Mouse (Mus musculus): ENCODE measurements around the gene Id1. TPM values are rescaled to one million over a fixed set of nuclear protein-coding genes. Genes with fewer than 3 reads are reported as not detected.

Gene Id1
- polyA plus RNA-seq, 1 experiment from 2014 or later: 228 TPM

- H3K27ac ChIP-seq (replicated peaks): no peak overlapping the region
- no peak overlapping the region for H3K9ac ChIP-seq (ENCODE audit: low read length)
- no peaks in the 10 kb centered on the region for H3K27me3 ChIP-seq (ENCODE audit: control insufficient read depth, insufficient read depth, low read length)
- ATAC-seq (ENCODE audit: low FRiP score, low TSS enrichment) (no peak), DNase-seq (ENCODE audit: low spot score) (no peak)
- H3K9me3 ChIP-seq (ENCODE audit: control insufficient read depth, low read length): no peaks in the 10 kb centered on the region
- H3K4me1 ChIP-seq (replicated peaks; ENCODE audit: control insufficient read depth, insufficient read depth): no peaks in the 10 kb centered on the region
- WGBS: 72% methylated on average over 2 of the region's 2 CpGs
- no peak overlapping the region for H3K4me2 ChIP-seq (replicated peaks; ENCODE audit: low read depth)
- no peak for TF ChIP-seq CTCF (IDR thresholded peaks at IDR 0.05; ENCODE audit: low read depth)
- peaks cover under 1% of the 10 kb centered on the region; the same call in 1 of the 2 replicates for H3K36me3 ChIP-seq (ENCODE audit: control insufficient read depth, insufficient read depth, low read length)
- no peak overlapping the region for H3K4me3 ChIP-seq (ENCODE audit: low read depth, low read length)
Measured at GRCm38 (mm10) chr2:152776435-152776834, 40.4 kb downstream of the Id1 start.

GRCm38 (mm10) chr2:152777081-152777480, 41.0 kb downstream of the Id1 start:
- H3K9ac ChIP-seq (ENCODE audit: low read length): no peak overlapping the region
- H3K27ac ChIP-seq (replicated peaks): no peak overlapping the region
- H3K4me2 ChIP-seq (replicated peaks; ENCODE audit: low read depth): no peak overlapping the region
- peaks cover 5% of the 10 kb centered on the region for H3K36me3 ChIP-seq (ENCODE audit: control insufficient read depth, insufficient read depth, low read length)
- no peaks in the 10 kb centered on the region for H3K27me3 ChIP-seq (ENCODE audit: control insufficient read depth, insufficient read depth, low read length)
- ATAC-seq (ENCODE audit: low FRiP score, low TSS enrichment) (no peak), DNase-seq (ENCODE audit: low spot score) (no peak)
- H3K4me1 ChIP-seq (replicated peaks; ENCODE audit: control insufficient read depth, insufficient read depth): no peaks in the 10 kb centered on the region
- no peak for TF ChIP-seq EP300 (optimal IDR thresholded peaks at IDR 0.05)
- no peak for TF ChIP-seq CTCF (IDR thresholded peaks at IDR 0.05; ENCODE audit: low read depth)
- no peaks in the 10 kb centered on the region for H3K9me3 ChIP-seq (ENCODE audit: control insufficient read depth, low read length)
- 85% methylated on average over 3 of the region's 3 CpGs for WGBS
- H3K4me3 ChIP-seq (ENCODE audit: low read depth, low read length): no peak overlapping the region

- H3K36me3 ChIP-seq (ENCODE audit: control insufficient read depth, insufficient read depth, low read length): peaks cover 5% of the 10 kb centered on the region
- no peak for ATAC-seq (ENCODE audit: low FRiP score, low TSS enrichment)
- H3K27me3 ChIP-seq (ENCODE audit: control insufficient read depth, insufficient read depth, low read length): no peaks in the 10 kb centered on the region
- H3K4me3 ChIP-seq (ENCODE audit: low read depth, low read length): no peak overlapping the region
- no peaks in the 10 kb centered on the region for H3K9me3 ChIP-seq (ENCODE audit: control insufficient read depth, low read length)
- TF ChIP-seq CTCF (IDR thresholded peaks at IDR 0.05; ENCODE audit: low read depth) (no peak), EP300 (optimal IDR thresholded peaks at IDR 0.05) (no peak)
- DNase-seq (ENCODE audit: low spot score): no peak
- 81% methylated on average over 2 of the region's 2 CpGs for WGBS
- H3K4me1 ChIP-seq (replicated peaks; ENCODE audit: control insufficient read depth, insufficient read depth): peaks cover 4% of the 10 kb centered on the region; the same call in 1 of the 2 replicates
- H3K4me2 ChIP-seq (replicated peaks; ENCODE audit: low read depth): no peak overlapping the region
- H3K27ac ChIP-seq (replicated peaks): no peak overlapping the region
- no peak overlapping the region for H3K9ac ChIP-seq (ENCODE audit: low read length)
Measured at GRCm38 (mm10) chr2:152780466-152780865, 44.4 kb downstream of the Id1 start.

GRCm38 (mm10) chr2:152781031-152781711, 45.1 kb downstream of the Id1 start:
- ATAC-seq (ENCODE audit: low FRiP score, low TSS enrichment): no peak; the same call in 1 of the 2 replicates
- H3K9me3 ChIP-seq (ENCODE audit: control insufficient read depth, low read length): no peaks in the 10 kb centered on the region
- TF ChIP-seq CTCF (IDR thresholded peaks at IDR 0.05; ENCODE audit: low read depth) (no peak), EP300 (optimal IDR thresholded peaks at IDR 0.05) (no peak)
- no peak overlapping the region for H3K27ac ChIP-seq (replicated peaks)
- no peak overlapping the region for H3K4me2 ChIP-seq (replicated peaks; ENCODE audit: low read depth)
- peaks cover 8% of the 10 kb centered on the region; the same call in 1 of the 2 replicates for H3K4me1 ChIP-seq (replicated peaks; ENCODE audit: control insufficient read depth, insufficient read depth)
- no peak for DNase-seq (ENCODE audit: low spot score)
- 87% methylated on average over 3 of the region's 3 CpGs for WGBS
- H3K4me3 ChIP-seq (ENCODE audit: low read depth, low read length): no peak overlapping the region
- H3K36me3 ChIP-seq (ENCODE audit: control insufficient read depth, insufficient read depth, low read length): peaks cover 5% of the 10 kb centered on the region
- no peak overlapping the region for H3K9ac ChIP-seq (ENCODE audit: low read length)
- H3K27me3 ChIP-seq (ENCODE audit: control insufficient read depth, insufficient read depth, low read length): no peaks in the 10 kb centered on the region

GRCm38 (mm10) chr2:152782656-152783055, 46.6 kb downstream of the Id1 start:
- ATAC-seq (ENCODE audit: low FRiP score, low TSS enrichment): no peak
- Histone ChIP-seq H3K4me2 (replicated peaks; ENCODE audit: low read depth) (no peak overlapping the region), H3K4me3 (ENCODE audit: low read depth, low read length) (no peak overlapping the region), H3K27ac (replicated peaks) (no peak overlapping the region), H3K36me3 (ENCODE audit: control insufficient read depth, insufficient read depth, low read length) (peaks cover 5% of the 10 kb centered on the region), H3K9ac (ENCODE audit: low read length) (no peak overlapping the region), H3K4me1 (replicated peaks; ENCODE audit: control insufficient read depth, insufficient read depth) (peaks cover 8% of the 10 kb centered on the region; the same call in 1 of the 2 replicates), H3K27me3 (ENCODE audit: control insufficient read depth, insufficient read depth, low read length) (no peaks in the 10 kb centered on the region), H3K9me3 (ENCODE audit: control insufficient read depth, low read length) (no peaks in the 10 kb centered on the region)
- no peak for TF ChIP-seq CTCF (IDR thresholded peaks at IDR 0.05; ENCODE audit: low read depth)
- TF ChIP-seq EP300 (optimal IDR thresholded peaks at IDR 0.05): no peak
- no peak for DNase-seq (ENCODE audit: low spot score)
- WGBS: 66% methylated on average over 5 of the region's 5 CpGs

- Histone ChIP-seq H3K27ac (replicated peaks) (no peak overlapping the region), H3K4me2 (replicated peaks; ENCODE audit: low read depth) (no peak overlapping the region), H3K9me3 (ENCODE audit: control insufficient read depth, low read length) (no peaks in the 10 kb centered on the region), H3K9ac (ENCODE audit: low read length) (no peak overlapping the region), H3K36me3 (ENCODE audit: control insufficient read depth, insufficient read depth, low read length) (peaks cover 5% of the 10 kb centered on the region), H3K4me3 (ENCODE audit: low read depth, low read length) (no peak overlapping the region), H3K4me1 (replicated peaks; ENCODE audit: control insufficient read depth, insufficient read depth) (peaks cover 8% of the 10 kb centered on the region; the same call in 1 of the 2 replicates), H3K27me3 (ENCODE audit: control insufficient read depth, insufficient read depth, low read length) (no peaks in the 10 kb centered on the region)
- no peak for TF ChIP-seq CTCF (IDR thresholded peaks at IDR 0.05; ENCODE audit: low read depth)
- no peak for TF ChIP-seq EP300 (optimal IDR thresholded peaks at IDR 0.05)
- 92% methylated on average over 5 of the region's 5 CpGs for WGBS
- ATAC-seq (ENCODE audit: low FRiP score, low TSS enrichment) (no peak), DNase-seq (ENCODE audit: low spot score) (no peak)
Measured at GRCm38 (mm10) chr2:152783241-152783640, 47.2 kb downstream of the Id1 start.
